Mouse (Mus musculus): Measurements from ENCODE around the gene Kif1b.

Kif1b gene

DNA sequence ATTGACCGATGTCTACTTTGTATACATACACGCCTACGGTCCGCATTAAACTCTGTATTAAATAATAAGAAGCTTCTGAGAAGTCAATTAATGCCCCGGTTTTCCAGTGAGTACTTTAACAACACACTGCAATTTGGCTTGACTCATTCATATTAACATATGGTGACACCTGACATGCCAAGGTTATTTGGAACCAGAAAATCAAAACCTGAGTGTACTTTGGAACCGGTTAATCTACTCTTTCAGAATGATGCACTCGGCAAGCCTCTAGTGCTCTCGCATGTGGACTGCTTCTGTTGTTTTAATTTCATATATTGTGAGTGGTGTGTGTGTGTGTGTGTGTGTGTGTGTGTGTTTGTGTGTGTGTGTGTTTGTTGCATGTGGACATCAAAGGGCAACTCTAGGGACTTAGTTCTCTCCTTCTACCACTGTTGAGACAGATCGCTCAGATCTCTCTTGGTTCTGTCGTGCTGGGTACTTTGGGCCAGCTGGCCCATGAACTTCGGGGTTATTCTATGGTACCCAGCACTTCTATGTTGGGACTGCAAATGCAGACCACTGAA is 6.9 kb upstream of the Kif1b start:
- no peak for DNase-seq (ENCODE audit: low spot score)

DNA sequence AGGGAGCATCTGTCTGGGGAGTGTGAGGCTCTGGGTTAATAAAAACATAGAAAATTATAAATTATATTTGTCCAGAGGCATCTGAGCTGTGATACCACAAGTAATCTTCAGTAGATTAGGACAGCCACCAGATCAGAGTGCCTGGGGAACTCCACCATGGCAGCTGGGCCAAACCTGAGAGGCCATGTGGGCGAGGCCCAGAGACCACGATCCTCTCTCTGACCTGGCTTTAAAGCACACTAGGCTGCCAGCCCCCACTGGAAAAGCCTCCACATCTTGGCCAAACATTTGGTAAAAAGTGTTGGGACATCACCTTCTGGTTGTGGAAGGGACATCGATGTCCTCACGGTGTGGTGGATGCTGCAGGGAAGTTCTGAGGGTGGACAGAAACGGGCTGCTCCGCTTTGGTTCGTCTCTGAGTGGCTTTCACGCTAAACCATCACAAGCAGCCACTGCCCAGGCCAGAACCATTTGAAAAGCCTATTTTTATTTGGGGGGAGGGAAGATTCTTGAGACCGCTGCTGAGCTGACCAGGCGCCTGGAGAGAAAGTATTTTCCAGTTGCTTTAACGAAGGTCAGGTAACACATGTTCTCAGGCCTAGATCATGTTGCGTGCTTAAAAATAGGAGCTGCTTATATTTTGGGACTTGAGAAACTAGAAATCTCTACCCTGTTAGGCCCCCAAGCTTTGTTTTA is 6.2 kb upstream of the Kif1b start:
- DNase-seq (ENCODE audit: low spot score), result no peak

DNA sequence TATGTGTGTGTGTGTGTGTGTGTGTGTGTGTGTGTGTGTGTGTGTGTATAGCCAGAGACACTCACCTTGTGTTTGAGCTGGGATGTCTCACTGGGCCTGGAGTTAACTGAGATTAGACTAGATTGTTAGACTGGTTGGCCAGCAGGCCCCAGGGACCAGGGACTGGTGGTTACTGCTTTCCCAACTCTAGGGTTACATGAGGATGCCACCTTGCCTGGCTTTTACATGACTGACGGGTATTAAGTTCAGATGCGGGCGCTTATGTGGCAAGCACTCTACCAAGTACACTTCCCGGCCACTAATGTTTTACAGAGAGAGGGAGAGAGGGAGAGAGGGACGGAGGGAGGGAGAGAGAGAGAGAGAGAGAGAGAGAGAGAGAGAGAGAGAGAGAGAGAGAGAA is 4.5 kb upstream of the Kif1b start:
- no peak for DNase-seq (ENCODE audit: low spot score)

DNA sequence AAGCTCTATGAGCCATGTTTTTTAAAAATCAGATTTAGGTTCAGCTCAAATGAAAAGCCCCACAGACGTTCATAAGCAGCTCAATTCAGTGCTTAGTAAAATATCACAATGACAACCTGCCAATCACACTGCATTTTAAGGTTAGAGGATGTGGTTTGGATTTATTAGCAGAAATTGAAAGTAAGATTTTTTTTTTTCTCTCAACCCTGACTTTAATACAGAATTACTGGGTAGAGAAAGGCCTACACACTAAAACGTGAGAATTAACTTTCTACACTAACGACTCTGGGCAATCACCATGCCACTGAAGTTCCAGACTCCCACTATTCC is 963 bp upstream of the Kif1b start:
- no peak for DNase-seq (ENCODE audit: low spot score)

DNA sequence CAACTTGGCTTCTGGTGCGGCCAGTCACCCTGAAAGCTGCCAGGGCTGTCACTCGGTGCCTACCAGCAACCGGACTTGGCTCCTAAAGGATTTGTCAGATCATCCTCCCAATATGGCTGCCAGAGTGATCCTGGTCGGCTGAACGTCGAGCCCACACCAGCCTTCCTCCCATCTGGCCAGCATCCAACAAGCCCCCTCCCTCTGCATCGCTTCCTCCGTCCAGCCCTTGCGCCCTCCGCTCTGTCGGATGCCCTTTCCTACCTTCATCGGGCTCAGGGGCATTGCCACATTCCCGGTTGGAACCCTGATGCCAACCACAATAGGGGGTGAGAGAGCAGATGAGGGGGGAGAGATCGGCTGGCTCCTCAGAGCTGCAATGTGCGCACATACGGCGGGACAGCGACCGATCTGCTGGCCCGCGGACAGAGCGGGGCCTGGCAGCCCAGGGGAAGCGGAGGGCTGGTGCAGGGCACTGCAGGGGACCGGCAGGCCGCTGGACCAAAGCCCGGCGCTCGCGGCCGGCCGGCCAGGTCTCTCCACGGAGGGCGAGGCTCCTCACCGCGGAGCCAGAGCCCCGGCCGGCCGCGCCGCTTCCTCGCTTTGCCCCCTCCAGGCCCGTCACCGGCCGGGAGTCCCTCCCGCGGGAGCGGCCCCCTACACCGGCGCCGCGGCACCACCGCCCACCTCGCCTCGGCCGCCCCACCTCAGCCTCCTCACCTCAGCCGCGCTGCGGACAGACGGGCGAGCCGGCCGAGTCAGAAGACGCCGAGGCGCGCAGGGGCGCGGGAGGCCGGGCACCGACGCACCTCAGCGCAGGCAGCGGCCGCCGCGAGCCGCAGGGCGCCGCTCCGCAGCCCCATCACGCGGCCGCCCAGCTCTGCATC is 539 bp downstream of the Kif1b start:
- DNase-seq (ENCODE audit: low spot score), result peak; percentile 85

DNA sequence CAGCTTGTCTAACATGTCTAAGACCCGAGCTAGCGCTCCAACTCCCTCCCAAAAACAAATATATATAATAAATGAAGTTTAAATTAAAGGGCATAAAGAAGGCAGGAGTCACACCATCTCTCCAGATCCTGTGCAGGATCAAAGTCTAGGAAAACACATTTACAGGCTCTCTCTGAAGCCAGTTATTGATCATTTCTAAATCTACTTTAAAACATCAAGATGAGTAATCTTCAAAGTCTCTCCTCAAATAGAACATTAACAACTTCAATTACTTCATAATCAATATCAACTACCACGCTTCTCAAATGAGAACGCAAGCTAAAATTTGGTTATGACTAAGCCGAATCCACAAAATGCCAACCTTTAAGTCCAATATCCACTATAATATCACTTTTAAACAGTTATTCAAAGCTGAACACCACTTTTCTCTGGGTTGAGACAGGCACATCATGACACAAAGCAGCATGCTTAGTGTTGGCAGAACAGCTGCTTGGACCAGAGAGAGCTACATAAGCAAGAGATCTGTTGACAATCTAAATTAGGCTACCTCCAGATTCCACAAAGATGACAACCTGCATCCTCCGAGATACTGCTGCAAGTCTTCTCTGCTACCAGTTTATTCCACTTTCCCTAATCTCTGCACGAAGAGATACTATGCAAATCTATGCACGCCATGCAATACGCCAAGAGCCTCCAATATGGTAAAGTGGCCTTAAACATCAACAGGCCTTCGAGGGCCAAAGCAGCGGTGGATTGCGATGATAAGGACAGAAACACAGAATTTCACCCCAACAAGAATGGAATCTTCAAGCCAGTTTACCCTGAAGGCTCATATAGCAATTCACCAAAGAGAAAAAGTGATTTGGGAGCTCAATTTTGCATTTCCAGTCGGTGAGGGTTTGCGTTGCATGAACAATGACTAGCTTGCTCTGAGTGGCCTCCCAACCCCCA is 1.5 kb downstream of the Kif1b start:
- DNase-seq (ENCODE audit: low spot score), result peak; percentile 14

DNA sequence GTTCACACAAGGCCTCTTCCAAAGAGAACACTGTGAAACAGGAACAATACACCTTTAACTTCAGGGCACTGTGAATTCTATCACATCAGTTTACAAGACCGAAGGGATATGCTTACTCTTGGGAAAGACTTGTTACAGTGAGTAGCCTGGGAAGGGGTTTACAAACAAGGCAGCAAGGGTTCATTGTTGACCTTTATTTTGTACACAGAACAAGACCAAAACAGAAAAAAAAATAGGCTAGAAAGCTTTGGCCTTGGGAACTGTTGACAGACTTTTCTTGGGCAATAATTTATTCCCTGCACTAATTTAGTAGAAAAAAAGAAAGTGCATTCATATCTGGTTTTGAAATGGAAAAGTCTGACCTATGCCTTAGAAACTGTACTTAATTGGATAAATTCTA is 3.0 kb downstream of the Kif1b start:
- no peak for DNase-seq (ENCODE audit: low spot score)

DNA sequence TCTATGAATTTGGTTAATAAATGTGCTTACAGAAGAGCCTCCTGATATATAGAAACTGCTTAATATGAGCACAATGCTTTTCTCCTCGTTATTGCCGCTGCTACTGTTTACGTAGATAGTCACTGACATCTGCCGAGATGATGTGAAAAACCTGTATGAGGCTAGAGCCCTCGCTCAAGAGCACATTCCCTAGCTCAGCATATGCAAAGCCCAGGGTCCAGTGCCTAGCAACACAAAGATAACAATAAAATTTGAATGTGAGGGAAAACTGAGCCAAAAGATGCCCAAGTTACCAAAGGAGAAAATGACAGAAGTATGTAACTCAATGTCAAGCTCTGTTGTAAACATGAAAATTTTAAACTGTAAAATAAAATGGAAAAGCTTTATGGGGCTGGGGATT is 4.0 kb downstream of the Kif1b start:
- no peak for DNase-seq (ENCODE audit: low spot score)

DNA sequence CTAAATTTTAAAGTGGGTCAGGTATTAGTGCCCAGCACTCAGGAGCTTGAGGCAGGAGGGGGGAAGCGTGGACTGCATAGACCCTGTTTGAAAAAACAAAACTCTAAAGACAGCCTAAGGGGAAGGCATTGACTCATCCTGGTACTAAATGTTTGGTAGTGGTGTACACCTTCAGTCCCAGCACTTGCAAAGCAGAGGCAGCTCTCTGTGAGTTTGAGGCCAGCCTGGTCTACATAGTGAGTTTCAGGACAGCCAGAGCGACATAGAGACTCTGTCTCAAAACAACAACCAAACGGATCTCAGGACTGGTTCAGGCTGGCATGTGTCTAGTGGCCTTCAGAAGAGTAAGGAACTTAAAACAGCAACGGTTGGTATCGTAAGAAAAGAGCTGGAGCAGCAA is 4.7 kb downstream of the Kif1b start:
- no peak for DNase-seq (ENCODE audit: low spot score)

DNA sequence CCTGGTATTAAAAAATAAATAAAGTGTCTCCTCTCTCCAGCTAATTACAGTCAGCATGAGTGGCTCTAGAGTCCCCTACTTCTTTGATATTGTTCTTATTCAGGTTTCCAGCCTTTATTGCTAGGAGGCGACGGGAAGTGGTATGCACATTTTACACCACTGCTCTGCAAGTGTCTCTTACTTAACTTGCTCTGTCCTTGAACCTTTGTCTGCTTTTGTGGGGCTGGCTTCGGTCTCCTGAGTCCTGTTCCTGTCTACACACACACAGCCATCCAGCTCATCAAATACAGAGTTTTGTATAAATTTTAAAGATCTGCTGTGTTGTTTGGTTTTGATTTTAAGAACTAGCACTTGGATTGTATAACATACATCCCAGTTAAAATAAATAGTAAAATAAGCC is 5.4 kb downstream of the Kif1b start:
- no peak for DNase-seq (ENCODE audit: low spot score)

DNA sequence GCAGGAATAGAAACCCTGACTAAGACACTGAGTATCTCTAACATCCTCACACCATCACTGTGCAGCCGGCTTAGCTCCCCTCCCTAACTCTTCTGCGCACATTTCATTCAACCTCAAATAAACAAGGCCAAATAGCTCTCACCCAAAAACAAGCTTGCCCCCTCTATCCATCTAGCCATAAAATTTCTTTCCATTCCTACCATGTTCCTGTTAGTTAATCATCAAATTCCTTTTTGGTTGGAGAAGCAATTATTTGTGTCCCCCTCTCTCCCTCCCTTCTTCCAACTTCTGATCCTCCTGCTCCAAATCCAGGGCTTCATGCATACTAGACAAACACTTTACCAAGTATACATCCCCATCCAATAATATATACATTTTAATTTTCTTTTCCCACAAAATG is 11.0 kb downstream of the Kif1b start:
- DNase-seq (ENCODE audit: low spot score), result no peak

DNA sequence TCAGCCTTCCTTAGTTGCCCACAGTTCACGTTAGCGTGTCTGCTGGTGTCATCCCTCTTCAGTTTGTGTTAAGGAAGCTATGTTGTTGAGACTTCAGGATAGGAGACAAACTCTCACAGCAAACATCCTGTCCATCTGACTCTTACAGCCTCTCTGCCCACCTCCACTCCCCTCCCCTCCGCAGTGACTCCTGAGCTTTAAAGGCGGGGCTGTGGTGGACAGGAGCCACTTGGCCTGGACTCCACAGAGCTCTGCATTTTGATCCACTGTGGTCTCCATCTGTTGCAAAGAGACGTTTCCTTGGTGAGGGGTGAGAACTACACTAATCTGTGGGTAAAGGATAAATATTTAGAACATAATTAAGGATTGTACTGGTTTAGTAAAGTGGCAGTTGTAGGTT is 14.5 kb downstream of the Kif1b start:
- no peak for DNase-seq (ENCODE audit: low spot score)

DNA sequence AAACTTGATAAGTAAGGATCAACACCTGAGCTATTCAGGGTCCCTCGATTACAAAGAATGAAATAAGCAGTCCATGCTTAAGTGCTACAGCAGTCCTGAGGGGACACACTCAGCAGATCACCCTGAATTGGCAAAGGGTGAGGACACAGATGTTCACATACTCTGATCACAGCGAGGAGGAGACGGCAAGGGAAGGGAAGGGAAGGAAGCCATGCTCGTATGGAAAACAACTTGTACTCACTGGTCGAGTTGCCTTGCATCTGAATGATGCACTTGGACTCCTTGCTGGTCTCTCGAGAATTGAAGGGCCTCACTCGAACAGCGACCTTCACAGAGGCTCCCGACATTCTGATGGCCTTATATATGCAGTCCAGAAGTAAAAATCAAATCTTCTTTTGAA is 16.4 kb downstream of the Kif1b start:
- no peak for DNase-seq (ENCODE audit: low spot score)

DNA sequence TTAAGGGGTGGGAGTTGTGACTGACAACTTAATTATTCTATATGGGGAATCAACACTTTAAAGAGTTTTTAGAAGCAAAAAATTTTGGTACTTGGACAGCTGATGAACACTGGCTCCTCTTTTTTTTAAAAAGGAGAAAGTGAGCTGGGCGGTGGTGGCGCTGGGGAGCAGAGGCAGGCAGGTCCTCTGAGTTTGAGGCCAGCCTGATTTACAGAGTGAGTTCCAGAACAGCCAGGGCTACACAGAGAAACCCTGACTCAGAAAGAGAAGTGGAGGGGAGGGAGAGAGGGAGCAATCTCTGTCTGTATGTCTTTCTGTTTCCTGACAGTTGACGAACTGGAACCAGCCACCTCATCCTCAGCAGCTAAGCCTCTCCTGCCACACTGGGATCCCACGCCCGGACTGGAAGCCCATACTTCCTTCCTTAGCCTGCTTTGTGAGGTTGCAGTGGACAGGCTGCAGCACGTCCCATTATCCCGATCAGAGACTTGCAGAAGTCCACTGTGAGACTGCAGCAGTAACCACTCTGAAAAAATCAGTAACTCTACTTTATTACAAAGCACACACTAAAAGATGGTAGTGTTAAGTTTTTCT is 17.2 kb downstream of the Kif1b start:
- DNase-seq (ENCODE audit: low spot score), result no peak

DNA sequence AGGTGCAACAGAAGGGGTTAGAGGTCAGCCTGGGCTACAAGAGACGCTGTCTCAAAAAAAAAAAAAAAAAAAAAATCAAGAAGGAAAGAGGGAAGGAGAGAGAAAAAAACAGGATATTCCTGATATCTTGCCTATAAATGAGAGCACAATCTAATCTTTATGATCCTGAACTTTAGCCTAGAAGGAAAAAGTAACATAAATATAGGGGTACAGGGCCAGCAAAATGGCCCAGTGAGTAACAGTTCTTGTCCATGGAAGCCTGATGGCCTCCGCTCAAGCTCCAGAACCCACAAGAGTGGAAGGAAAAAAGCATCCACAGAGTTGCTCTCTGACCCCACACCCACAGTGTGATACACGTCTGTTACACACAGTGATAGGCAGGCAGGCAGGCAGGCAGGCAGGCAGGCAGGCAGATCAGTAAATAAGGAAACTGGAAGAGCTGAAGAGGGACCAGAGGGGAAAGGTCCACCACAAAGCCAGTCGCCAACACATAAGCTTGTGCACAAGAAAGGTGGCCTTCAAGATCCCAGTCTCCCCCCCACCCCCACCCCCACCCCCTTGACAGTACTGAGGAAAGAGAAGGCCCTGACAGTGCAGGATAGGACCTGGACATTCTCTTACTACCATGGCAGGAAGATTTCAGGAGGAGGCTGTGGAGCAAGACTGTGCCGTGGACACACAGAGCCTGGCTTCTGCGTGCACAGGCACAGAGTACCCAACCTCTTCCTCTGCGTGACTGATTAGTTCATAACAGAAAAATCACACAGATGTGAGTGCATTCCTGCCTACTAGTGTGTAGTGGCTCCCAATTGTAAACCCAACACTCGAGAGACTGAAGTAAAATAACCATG is 21.0 kb downstream of the Kif1b start:
- no peak for DNase-seq (ENCODE audit: low spot score)

DNA sequence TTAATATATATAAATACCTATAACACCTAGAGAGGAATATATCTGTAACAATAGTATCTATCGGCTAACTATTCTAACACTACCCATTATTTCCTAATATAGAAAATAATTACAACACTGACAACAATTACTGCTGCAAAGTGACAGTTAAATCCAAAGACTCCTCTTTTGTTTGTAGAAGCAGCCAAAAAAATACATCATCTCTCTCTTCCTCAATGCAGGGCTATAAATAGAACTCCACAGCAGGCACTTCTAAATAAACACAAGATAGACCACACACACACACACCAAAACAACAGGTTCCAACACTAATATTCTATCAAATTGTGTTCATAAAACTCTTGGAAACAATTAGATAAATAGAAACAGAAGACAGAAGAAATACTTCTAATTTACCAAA is 21.8 kb downstream of the Kif1b start:
- DNase-seq (ENCODE audit: low spot score), result no peak

DNA sequence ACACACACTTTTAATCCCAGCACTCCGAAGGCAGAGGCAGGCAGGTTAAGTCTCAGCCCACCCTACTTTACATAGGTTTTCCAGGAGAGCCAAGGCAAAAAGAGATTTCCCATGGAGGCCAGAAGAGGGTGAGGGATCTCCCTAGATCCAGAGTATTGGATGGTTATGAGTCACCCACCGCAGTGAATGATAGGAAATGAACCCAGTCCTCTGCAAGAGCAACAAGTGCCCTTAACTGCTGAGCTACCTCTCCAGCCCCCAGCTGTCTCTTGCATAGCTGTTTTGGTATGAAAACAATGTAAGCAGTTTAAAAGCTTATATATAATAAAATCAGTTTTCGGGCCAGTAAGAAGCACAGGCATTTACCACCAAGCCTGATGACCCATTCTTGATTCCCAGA is 24.5 kb downstream of the Kif1b start:
- DNase-seq (ENCODE audit: low spot score), result no peak

DNA sequence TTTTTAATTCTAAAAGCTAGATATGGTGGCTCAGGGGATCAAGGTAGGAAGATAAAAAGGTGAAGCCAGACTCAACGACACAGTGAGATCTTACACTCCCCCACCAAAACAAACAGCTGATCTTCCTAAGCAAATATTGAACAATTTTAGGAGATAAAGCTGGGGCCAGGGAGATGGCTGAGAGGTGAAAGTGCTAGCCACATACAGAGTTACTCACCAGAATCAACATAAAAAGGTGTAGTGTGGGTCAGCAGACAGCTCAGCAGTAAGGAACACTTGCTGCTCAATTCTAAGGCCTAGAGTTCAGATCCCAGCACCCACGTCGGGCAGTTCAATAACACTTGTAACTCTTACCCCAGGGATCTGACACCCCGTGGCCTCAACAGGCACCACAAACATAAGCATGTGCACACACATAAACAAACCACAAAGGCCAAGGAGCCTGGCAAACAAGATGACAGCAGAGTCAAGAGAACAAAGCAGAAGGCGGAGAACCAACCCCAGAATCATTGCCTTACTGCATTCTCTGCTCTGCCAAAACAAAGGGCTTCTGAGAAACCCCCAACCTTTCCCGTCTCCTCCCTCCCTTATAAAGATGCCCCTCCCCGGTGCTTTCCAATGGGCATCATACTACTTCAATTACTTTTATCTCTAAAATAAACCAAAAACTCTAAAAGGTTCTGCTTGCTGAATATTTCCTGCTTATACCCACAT is 25.3 kb downstream of the Kif1b start:
- DNase-seq (ENCODE audit: low spot score), result no peak

DNA sequence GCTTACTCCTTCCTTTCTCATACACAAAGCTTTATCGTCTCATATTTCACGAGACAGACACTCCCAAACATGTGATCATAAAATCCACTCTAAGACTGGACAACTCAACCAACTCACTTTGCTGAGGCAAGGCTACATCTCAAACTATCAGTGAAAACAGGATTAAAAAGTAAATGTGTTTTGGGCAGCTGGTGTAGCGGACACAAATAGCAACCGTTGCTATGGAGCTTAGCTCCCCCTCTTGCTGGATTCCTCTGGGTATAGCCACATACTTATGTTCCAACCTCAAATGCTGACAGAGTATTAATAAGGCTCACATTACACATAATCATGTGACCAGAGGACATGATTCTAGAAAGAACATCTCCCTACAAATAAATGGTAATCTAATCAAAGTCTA is 29.9 kb downstream of the Kif1b start:
- peak; percentile 85 for DNase-seq (ENCODE audit: low spot score)

DNA sequence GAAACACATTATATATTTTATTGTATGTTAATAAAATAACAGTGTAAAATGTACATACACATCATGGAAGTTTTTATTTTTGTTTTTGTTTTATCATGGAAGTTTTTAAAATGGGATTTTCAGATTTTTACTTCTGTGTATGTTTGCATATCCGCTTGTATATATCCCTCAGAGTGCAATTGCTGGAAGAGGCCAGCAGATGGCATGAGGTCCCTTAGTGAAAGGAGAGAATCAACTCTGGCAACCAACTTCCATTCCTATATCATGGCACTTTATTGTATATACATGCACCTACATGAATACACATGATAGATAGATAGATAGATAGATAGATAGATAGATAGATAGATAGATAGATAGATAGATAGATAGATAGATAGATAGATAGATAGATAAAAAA is 34.4 kb downstream of the Kif1b start:
- peak; percentile 51 for DNase-seq (ENCODE audit: low spot score)

All from MN1 (cell line).